Mouse (Mus musculus): Measurements from ENCODE around the gene Shq1.

DNA sequence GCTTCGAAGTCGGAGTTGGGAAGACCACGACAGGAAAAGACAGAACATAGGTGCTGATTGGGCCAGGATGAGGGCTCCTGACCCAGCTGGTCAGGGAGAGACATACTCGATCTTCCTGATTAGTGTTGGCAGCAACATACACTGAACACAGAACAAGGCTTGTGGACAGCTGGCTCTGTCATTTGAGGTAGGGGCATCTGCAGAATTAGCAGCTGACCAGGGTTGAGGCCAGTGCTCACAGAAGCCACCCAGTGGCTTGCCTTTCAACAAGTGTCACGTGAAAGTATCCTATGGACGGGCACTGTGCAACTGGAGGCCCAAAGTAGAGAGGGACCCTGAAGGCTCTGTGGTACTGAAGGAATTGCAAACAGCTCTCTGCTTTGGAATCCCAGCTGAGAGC, 104.2 kb downstream of the Shq1 start:
- TF ChIP-seq CTCF (IDR thresholded peaks at IDR 0.05; ENCODE audit: low read depth, low read length) (no peak), POLR2A (IDR thresholded peaks at IDR 0.05; ENCODE audit: borderline replicate concordance, low read depth, low read length) (no peak)
